Mouse (Mus musculus): ENCODE data around the gene Creg1.
"Not testable (repeated sequence)": the region's sequence is repeated elsewhere in the genome, so short reads cannot be mapped to it uniquely, and the experiment has no call there.

The Creg1 gene

GRCm38 (mm10) chr1:165751838-165752237 lies 11.7 kb upstream of the Creg1 start:
- DNase-seq (ENCODE audit: low spot score), result no peak

GRCm38 (mm10) chr1:165754205-165754604 lies 9.3 kb upstream of the Creg1 start:
- no peak for DNase-seq (ENCODE audit: low spot score)

- DNase-seq (ENCODE audit: low spot score), result no peak
Observed at GRCm38 (mm10) chr1:165755194-165755593, 8.4 kb upstream of the Creg1 start.

- no peak for DNase-seq (ENCODE audit: low spot score)
Observed at GRCm38 (mm10) chr1:165761522-165762305, 1.8 kb upstream of the Creg1 start.

GRCm38 (mm10) chr1:165762498-165762897 lies 1.0 kb upstream of the Creg1 start:
- not testable (repeated sequence) for DNase-seq (ENCODE audit: low spot score)

- no peak for DNase-seq (ENCODE audit: low spot score)
Observed at GRCm38 (mm10) chr1:165762914-165763634, 472 bp upstream of the Creg1 start.

GRCm38 (mm10) chr1:165764571-165764970 lies 1.0 kb downstream of the Creg1 start:
- no peak for DNase-seq (ENCODE audit: low spot score)

GRCm38 (mm10) chr1:165765041-165765440 lies 1.5 kb downstream of the Creg1 start:
- DNase-seq (ENCODE audit: low spot score), result no peak

GRCm38 (mm10) chr1:165765651-165766294 lies 2.2 kb downstream of the Creg1 start:
- no peak for DNase-seq (ENCODE audit: low spot score)

- DNase-seq (ENCODE audit: low spot score), result no peak
Observed at GRCm38 (mm10) chr1:165766295-165766890, 2.8 kb downstream of the Creg1 start.

GRCm38 (mm10) chr1:165768894-165769512 lies 5.5 kb downstream of the Creg1 start:
- DNase-seq (ENCODE audit: low spot score), result no peak

- DNase-seq (ENCODE audit: low spot score), result peak; percentile 21
Observed at GRCm38 (mm10) chr1:165770181-165770759, 6.7 kb downstream of the Creg1 start.

GRCm38 (mm10) chr1:165771491-165771897 lies 7.9 kb downstream of the Creg1 start:
- peak; percentile 53 for DNase-seq (ENCODE audit: low spot score)

- DNase-seq (ENCODE audit: low spot score), result no peak
Observed at GRCm38 (mm10) chr1:165771998-165772397, 8.5 kb downstream of the Creg1 start.

GRCm38 (mm10) chr1:165775518-165776294 lies 12.2 kb downstream of the Creg1 start:
- DNase-seq (ENCODE audit: low spot score), result peak; percentile 40

- DNase-seq (ENCODE audit: low spot score), result peak; percentile 45
Observed at GRCm38 (mm10) chr1:165779954-165780585, 16.5 kb downstream of the Creg1 start.

- no peak for DNase-seq (ENCODE audit: low spot score)
Observed at GRCm38 (mm10) chr1:165780586-165781111, 17.1 kb downstream of the Creg1 start.

- no peak for DNase-seq (ENCODE audit: low spot score)
Observed at GRCm38 (mm10) chr1:165781426-165781825, 17.9 kb downstream of the Creg1 start.

- DNase-seq (ENCODE audit: low spot score), result no peak
Observed at GRCm38 (mm10) chr1:165781911-165782310, 18.4 kb downstream of the Creg1 start.

- peak; percentile 11 for DNase-seq (ENCODE audit: low spot score)
Observed at GRCm38 (mm10) chr1:165786296-165786695, 22.8 kb downstream of the Creg1 start.

Measured in adipocyte (in vitro differentiated cells).